Mouse (Mus musculus) liver, adult (tissue): ENCODE results near the gene Bsx.
A peak's percentile ranks its signal among the peaks of the same experiment; 100 is the strongest.

ENCODE experiments used
- GATA4 ChIP-seq: IDR thresholded peaks from 2 replicates; pipeline ENCODE4 v1.6.1; 2014; ENCODE audit warnings: mild to moderate bottlenecking, low read length; ENCODE audit not compliant: insufficient replicate concordance

Bsx gene

GRCm38 (mm10) chr9:40873556-40874470 lies at the start of gene Bsx:
Gene Bsx (plus strand): TSS chr9:40874127.
- no peak for TF ChIP-seq GATA4

- TF ChIP-seq GATA4, result 0 out of 2 replicates have a peak, but pooled peaks have one; percentile 13
Measured at GRCm38 (mm10) chr9:40825601-40826000, 48.3 kb upstream of the Bsx start.

- TF ChIP-seq GATA4, result no peak
Measured at GRCm38 (mm10) chr9:40827366-40827765, 46.6 kb upstream of the Bsx start.

- no peak for TF ChIP-seq GATA4
Measured at GRCm38 (mm10) chr9:40834569-40834968, 39.4 kb upstream of the Bsx start.

- TF ChIP-seq GATA4, result no peak
Measured at GRCm38 (mm10) chr9:40836681-40837080, 37.2 kb upstream of the Bsx start.

- peak; percentile 90 for TF ChIP-seq GATA4
Measured at GRCm38 (mm10) chr9:40839662-40840061, 34.3 kb upstream of the Bsx start.

- TF ChIP-seq GATA4, result no peak
Measured at GRCm38 (mm10) chr9:40851515-40851914, 22.4 kb upstream of the Bsx start.

GRCm38 (mm10) chr9:40858461-40859160 lies 15.3 kb upstream of the Bsx start:
- TF ChIP-seq GATA4, result no peak

GRCm38 (mm10) chr9:40859196-40859595 lies 14.7 kb upstream of the Bsx start:
- no peak for TF ChIP-seq GATA4

GRCm38 (mm10) chr9:40870331-40870730 lies 3.6 kb upstream of the Bsx start:
- no peak for TF ChIP-seq GATA4

- no peak for TF ChIP-seq GATA4
Measured at GRCm38 (mm10) chr9:40871369-40872155, 2.4 kb upstream of the Bsx start.

GRCm38 (mm10) chr9:40872156-40872478 lies 1.8 kb upstream of the Bsx start:
- no peak for TF ChIP-seq GATA4

GRCm38 (mm10) chr9:40874961-40875360 lies 1.0 kb downstream of the Bsx start:
- TF ChIP-seq GATA4, result no peak

GRCm38 (mm10) chr9:40875431-40875830 lies 1.5 kb downstream of the Bsx start:
- no peak for TF ChIP-seq GATA4

- TF ChIP-seq GATA4, result no peak
Measured at GRCm38 (mm10) chr9:40876164-40876563, 2.2 kb downstream of the Bsx start.
